Mouse (Mus musculus): ENCODE data around the gene Golt1a.

DNA sequence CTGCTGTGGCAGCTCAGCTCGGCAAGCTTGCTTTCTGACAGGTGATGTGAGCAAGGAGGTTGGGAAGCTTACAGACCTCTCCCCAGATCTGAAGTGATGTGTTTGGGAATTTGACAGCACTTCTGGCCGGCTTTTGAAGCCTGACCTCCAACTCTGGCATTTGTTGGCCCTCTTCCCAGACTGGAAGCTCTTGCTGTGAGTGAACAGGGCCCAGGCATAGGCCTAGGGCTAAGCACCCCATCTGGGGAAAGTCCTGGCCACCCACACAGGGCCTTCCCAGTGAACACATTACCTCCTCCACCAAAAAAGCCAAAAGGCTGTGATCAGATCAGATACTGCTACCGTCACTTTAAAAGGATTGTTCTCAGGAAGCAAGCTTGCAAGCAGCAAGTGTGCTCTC is 7.1 kb upstream of the Golt1a start:
- TF ChIP-seq CTCF (IDR thresholded peaks at IDR 0.05) = no peak
- 0 out of 2 replicates have a peak, but pooled peaks have one; percentile 9 for TF ChIP-seq EP300 (IDR thresholded peaks at IDR 0.05; ENCODE audit: insufficient read depth, low read depth, low read length)
- TF ChIP-seq POLR2A (IDR thresholded peaks at IDR 0.05; ENCODE audit: insufficient read depth, low read depth, low read length) = no peak
